Mouse (Mus musculus): ENCODE measurements around the gene Col6a4. TPM values are rescaled to one million over a fixed set of nuclear protein-coding genes. Genes with fewer than 3 reads are reported as not detected.

Col6a4 gene
- 0.86 and 1.5 TPM in 2 replicates for polyA plus RNA-seq (2015; fragmentation: Nextera tagmentation; extraction: Ambion mirVana)

DNA sequence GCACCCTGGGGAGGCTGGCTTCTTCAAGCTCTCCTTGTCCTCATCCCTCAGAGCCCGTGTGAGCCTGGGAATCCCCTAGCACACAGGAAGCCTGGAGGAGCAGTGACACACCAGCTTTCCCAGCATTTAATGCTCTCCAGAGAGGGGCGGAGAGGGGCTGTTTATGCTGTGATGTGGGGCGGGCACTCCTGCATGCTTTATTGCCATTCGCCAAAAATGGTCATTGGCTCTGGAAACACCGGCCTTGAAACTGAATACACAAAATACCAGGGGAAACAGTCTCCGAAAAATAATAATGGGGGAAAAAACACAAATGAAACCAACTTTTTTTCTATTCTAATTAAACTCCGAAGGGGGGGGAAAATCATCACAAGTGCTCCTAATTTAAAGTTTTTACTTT lies at the start of gene Col6a4:
Col6a4 (minus strand) TSS at position 101 of the 400 bp plus-strand sequence.
- H3K27me3 ChIP-seq (ENCODE audit: insufficient read depth, low read length) = no peaks in the 10 kb centered on the region
- WGBS = 32% methylated on average over 7 of the region's 7 CpGs
- peak; percentile 37 for DNase-seq (ENCODE audit: low spot score)
- H3K27ac ChIP-seq = no peak within 1 kb of the TSS
- H3K9me3 ChIP-seq (replicated peaks; ENCODE audit: low read length) = no peaks in the 10 kb centered on the region
- no peaks in the 10 kb centered on the region for H3K36me3 ChIP-seq (ENCODE audit: insufficient read depth, low read length)
- no peak within 1 kb of the TSS for H3K9ac ChIP-seq (ENCODE audit: low read depth, low read length)
- no peak for ATAC-seq (replicated peaks; ENCODE audit: low FRiP score, low read depth)
- no peaks in the 10 kb centered on the region for H3K4me1 ChIP-seq (replicated peaks; ENCODE audit: insufficient read depth, low read length)
- H3K4me3 ChIP-seq (replicated peaks; ENCODE audit: low read depth, low read length) = no peak within 1 kb of the TSS
- H3K4me2 ChIP-seq (ENCODE audit: low read length) = no peak within 1 kb of the TSS
- no peak for TF ChIP-seq CTCF (IDR thresholded peaks at IDR 0.05; ENCODE audit: low read depth)

DNA sequence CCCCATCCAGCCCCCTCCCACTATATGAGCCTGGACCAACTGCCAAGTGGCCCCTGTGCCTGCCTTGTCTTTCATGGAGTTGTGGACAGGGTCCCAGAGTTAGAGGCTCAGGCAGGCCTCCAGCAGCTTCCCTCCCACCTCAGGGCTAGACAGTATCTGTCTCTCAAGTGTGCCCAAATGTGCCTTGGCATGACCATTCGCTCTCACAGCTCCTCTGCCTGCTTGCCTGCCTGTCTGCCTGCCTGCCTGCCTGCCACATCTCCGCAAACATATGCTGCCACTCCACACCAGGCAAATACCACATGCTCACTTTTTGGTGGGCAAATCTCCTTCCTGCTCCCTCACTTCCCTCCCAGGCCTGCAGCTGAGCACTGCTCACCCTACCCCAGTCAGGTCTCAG lies 49.0 kb upstream of the Col6a4 start:
- ATAC-seq (replicated peaks; ENCODE audit: low FRiP score, low read depth) (no peak), DNase-seq (ENCODE audit: low spot score) (no peak)
- H3K27me3 ChIP-seq (ENCODE audit: insufficient read depth, low read length) = peaks cover 13% of the 10 kb centered on the region; the same call in 1 of the 2 replicates
- H3K27ac ChIP-seq = no peak overlapping the region
- H3K9ac ChIP-seq (ENCODE audit: low read depth, low read length) = no peak overlapping the region
- H3K4me3 ChIP-seq (replicated peaks; ENCODE audit: low read depth, low read length) = no peak overlapping the region
- H3K9me3 ChIP-seq (replicated peaks; ENCODE audit: low read length) = no peaks in the 10 kb centered on the region
- no peaks in the 10 kb centered on the region for H3K36me3 ChIP-seq (ENCODE audit: insufficient read depth, low read length)
- TF ChIP-seq CTCF (IDR thresholded peaks at IDR 0.05; ENCODE audit: low read depth) = no peak
- H3K4me2 ChIP-seq (ENCODE audit: low read length) = no peak overlapping the region
- H3K4me1 ChIP-seq (replicated peaks; ENCODE audit: insufficient read depth, low read length) = peaks cover 3% of the 10 kb centered on the region; the same call in 1 of the 2 replicates
- WGBS = 79% methylated on average over 2 of the region's 2 CpGs

DNA sequence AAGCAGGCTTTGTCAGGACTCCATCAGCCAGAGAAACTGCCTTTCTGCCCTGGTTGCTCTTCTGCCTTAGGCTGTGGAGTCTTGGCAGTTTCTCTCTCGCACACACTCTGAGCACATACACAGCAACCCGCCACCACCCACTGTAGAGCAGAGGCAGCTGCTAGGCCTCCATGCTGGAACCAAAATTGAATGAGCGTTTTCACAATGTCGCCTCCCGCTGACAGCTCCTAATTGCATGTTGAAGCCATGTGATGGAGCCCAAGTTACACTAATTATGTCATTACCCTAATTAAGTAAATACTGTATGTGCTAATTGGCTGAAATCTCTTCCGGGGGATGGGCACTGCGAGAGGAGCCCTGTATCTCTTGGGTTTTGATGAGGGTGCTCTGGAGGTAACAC lies 47.6 kb upstream of the Col6a4 start:
- no peak overlapping the region for H3K9ac ChIP-seq (ENCODE audit: low read depth, low read length)
- 81% methylated on average over 7 of the region's 7 CpGs for WGBS
- peaks cover 4% of the 10 kb centered on the region; the same call in 1 of the 2 replicates for H3K27me3 ChIP-seq (ENCODE audit: insufficient read depth, low read length)
- DNase-seq (ENCODE audit: low spot score) (no peak), ATAC-seq (replicated peaks; ENCODE audit: low FRiP score, low read depth) (no peak)
- TF ChIP-seq CTCF (IDR thresholded peaks at IDR 0.05; ENCODE audit: low read depth) = no peak
- H3K9me3 ChIP-seq (replicated peaks; ENCODE audit: low read length) = no peaks in the 10 kb centered on the region
- no peak overlapping the region for H3K27ac ChIP-seq
- no peak overlapping the region for H3K4me3 ChIP-seq (replicated peaks; ENCODE audit: low read depth, low read length)
- H3K4me2 ChIP-seq (ENCODE audit: low read length) = no peak overlapping the region
- H3K36me3 ChIP-seq (ENCODE audit: insufficient read depth, low read length) = no peaks in the 10 kb centered on the region
- H3K4me1 ChIP-seq (replicated peaks; ENCODE audit: insufficient read depth, low read length) = peaks cover 3% of the 10 kb centered on the region; the same call in 1 of the 2 replicates

DNA sequence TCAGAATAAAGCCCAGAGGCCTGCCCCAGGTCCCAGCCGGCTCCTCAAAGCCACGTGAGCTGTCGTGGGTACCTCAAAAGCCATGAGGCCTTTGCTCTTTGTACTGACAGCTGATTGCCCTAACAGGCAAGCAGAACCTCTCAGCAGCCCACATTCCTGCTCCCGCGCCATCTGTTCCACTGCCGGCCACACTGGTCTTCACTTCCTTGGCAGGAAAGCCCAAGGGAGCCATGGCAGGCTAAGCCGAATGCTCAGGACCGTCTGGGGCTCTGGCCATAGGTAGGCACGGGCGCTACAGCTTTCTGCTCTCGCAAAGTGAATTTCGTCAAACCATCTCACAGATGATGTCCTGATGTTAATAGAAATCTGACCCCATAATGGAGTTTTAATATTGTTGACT lies 45.4 kb upstream of the Col6a4 start:
- no peak overlapping the region for H3K4me3 ChIP-seq (replicated peaks; ENCODE audit: low read depth, low read length)
- no peak overlapping the region for H3K9ac ChIP-seq (ENCODE audit: low read depth, low read length)
- H3K9me3 ChIP-seq (replicated peaks; ENCODE audit: low read length) = no peaks in the 10 kb centered on the region
- ATAC-seq (replicated peaks; ENCODE audit: low FRiP score, low read depth) (no peak), DNase-seq (ENCODE audit: low spot score) (no peak)
- no peaks in the 10 kb centered on the region; the same call in 1 of the 2 replicates for H3K27me3 ChIP-seq (ENCODE audit: insufficient read depth, low read length)
- no peaks in the 10 kb centered on the region for H3K36me3 ChIP-seq (ENCODE audit: insufficient read depth, low read length)
- no peak overlapping the region for H3K27ac ChIP-seq
- no peak overlapping the region for H3K4me2 ChIP-seq (ENCODE audit: low read length)
- H3K4me1 ChIP-seq (replicated peaks; ENCODE audit: insufficient read depth, low read length) = no peaks in the 10 kb centered on the region
- no peak for TF ChIP-seq CTCF (IDR thresholded peaks at IDR 0.05; ENCODE audit: low read depth)
- 78% methylated on average over 12 of the region's 12 CpGs for WGBS

DNA sequence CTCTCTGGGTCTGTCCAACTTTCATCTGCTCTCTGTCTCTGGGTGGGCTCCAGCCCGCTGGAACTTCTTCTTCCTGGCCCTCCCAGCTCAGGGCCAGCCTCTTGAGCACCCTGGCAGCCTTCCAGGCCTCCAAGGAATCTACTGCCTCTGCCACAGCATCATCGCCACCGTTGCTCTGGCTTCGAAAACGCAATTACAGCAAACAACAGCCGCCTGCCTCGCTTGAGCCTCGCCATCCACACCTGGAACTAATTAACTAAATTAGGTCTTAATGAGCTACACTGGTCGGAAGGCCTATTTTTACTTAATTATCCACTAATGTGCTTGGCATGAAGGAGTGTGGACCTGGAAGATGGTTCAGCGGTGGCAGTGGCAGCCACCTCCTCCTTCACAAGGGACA lies 43.2 kb upstream of the Col6a4 start:
- Histone ChIP-seq H3K9ac (ENCODE audit: low read depth, low read length) (no peak overlapping the region), H3K9me3 (replicated peaks; ENCODE audit: low read length) (no peaks in the 10 kb centered on the region), H3K4me2 (ENCODE audit: low read length) (no peak overlapping the region), H3K27me3 (ENCODE audit: insufficient read depth, low read length) (no peaks in the 10 kb centered on the region), H3K4me1 (replicated peaks; ENCODE audit: insufficient read depth, low read length) (no peaks in the 10 kb centered on the region), H3K36me3 (ENCODE audit: insufficient read depth, low read length) (no peaks in the 10 kb centered on the region), H3K27ac (no peak overlapping the region), H3K4me3 (replicated peaks; ENCODE audit: low read depth, low read length) (no peak overlapping the region)
- no peak for ATAC-seq (replicated peaks; ENCODE audit: low FRiP score, low read depth)
- TF ChIP-seq CTCF (IDR thresholded peaks at IDR 0.05; ENCODE audit: low read depth) = no peak
- DNase-seq (ENCODE audit: low spot score) = no peak
- WGBS = 45% methylated on average over 10 of the region's 10 CpGs

DNA sequence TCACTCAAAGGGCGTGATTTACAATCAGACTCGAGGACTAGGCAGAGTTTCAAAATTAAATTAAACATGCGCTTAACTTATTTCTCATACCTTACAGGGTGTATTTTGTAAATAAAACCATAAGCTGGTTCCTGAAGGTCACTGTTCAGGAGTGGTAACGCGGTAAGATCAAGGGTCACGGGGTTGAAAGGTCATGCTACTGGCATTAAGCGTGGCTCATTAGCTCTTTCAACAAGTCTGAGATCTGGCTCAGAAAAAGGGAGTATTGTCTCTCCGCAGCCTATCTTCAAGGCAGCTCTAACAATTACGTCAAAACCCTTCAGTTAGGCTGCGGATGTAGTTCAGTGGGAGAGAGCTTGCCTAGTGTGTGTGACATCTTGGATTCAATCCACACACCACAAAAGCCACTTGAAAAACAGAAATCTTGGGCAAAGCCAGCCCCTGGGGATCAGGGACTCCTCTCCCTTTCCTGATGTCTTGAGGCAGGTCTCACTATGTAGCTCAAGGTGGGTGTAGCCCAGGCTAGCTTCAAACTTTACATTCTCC lies 41.2 kb upstream of the Col6a4 start:
- ATAC-seq (replicated peaks; ENCODE audit: low FRiP score, low read depth) (no peak), DNase-seq (ENCODE audit: low spot score) (no peak)
- Histone ChIP-seq H3K27ac (no peak overlapping the region), H3K9me3 (replicated peaks; ENCODE audit: low read length) (no peaks in the 10 kb centered on the region), H3K4me2 (ENCODE audit: low read length) (no peak overlapping the region), H3K4me3 (replicated peaks; ENCODE audit: low read depth, low read length) (no peak overlapping the region), H3K27me3 (ENCODE audit: insufficient read depth, low read length) (no peaks in the 10 kb centered on the region), H3K9ac (ENCODE audit: low read depth, low read length) (no peak overlapping the region), H3K4me1 (replicated peaks; ENCODE audit: insufficient read depth, low read length) (no peaks in the 10 kb centered on the region), H3K36me3 (ENCODE audit: insufficient read depth, low read length) (no peaks in the 10 kb centered on the region)
- no peak for TF ChIP-seq CTCF (IDR thresholded peaks at IDR 0.05; ENCODE audit: low read depth)
- WGBS = 46% methylated on average over 10 of the region's 10 CpGs

DNA sequence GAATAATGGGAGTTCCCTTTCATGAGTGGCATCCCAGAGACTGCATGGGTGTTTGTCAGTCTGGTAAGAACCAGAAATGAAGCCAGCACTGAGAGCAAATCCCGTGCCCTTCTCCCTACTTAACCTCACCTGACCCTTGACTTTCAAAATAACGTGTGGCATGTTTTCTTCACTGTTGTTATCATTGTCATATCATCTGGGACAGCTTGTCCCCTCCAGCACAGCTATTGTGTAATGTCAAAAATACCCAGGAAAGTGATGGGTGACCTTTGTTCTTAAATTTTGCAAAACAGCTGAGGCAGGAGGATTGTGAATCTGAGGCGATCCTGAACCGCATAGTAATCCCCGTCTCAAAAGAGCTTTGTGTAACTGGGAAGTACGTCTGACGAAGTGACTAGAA lies 33.7 kb upstream of the Col6a4 start:
- Histone ChIP-seq H3K9me3 (replicated peaks; ENCODE audit: low read length) (no peaks in the 10 kb centered on the region), H3K4me3 (replicated peaks; ENCODE audit: low read depth, low read length) (no peak overlapping the region), H3K36me3 (ENCODE audit: insufficient read depth, low read length) (no peaks in the 10 kb centered on the region), H3K27me3 (ENCODE audit: insufficient read depth, low read length) (no peaks in the 10 kb centered on the region), H3K4me1 (replicated peaks; ENCODE audit: insufficient read depth, low read length) (no peaks in the 10 kb centered on the region), H3K27ac (no peak overlapping the region), H3K9ac (ENCODE audit: low read depth, low read length) (no peak overlapping the region), H3K4me2 (ENCODE audit: low read length) (no peak overlapping the region)
- 81% methylated on average over 7 of the region's 7 CpGs for WGBS
- DNase-seq (ENCODE audit: low spot score) (no peak), ATAC-seq (replicated peaks; ENCODE audit: low FRiP score, low read depth) (no peak)
- no peak for TF ChIP-seq CTCF (IDR thresholded peaks at IDR 0.05; ENCODE audit: low read depth)
